Mouse (Mus musculus) lung, embryonic 14.5 days (tissue): ENCODE data around the gene Wnt7b. TPM values are rescaled to one million over a fixed set of nuclear protein-coding genes. Genes with fewer than 3 reads are reported as not detected.
A peak's percentile ranks its signal among the peaks of the same experiment; 100 is the strongest.

ENCODE experiments used
- ATAC-seq: fragments of 200-750 bp; cut with Nextera tagmentation; 2 replicates; pipeline ENCODE4 v1.8.0; 2017; ENCODE audit warnings: mild to moderate bottlenecking, moderate TSS enrichment, moderate library complexity; ENCODE audit not compliant: insufficient read depth
- DNase-seq: peaks from one replicate; pipeline ENCODE4 v3.0.0-alpha.2; 2015
- H3K27ac ChIP-seq: fragments of 300-500 bp; sonication (generic); 2 replicates; pipeline ENCODE4 v1.5.1; 2014; ENCODE audit warnings: low read depth, mild to moderate bottlenecking, moderate library complexity
- H3K27me3 ChIP-seq: fragments of 300-500 bp; sonication (generic); 2 replicates; pipeline ENCODE4 v1.6.1; 2014; ENCODE audit warnings: low read length, control low read depth; ENCODE audit not compliant: insufficient read depth
- H3K36me3 ChIP-seq: fragments of 300-500 bp; sonication (generic); 2 replicates; pipeline ENCODE4 v1.6.1; 2014; ENCODE audit warnings: control low read depth; ENCODE audit not compliant: insufficient read depth
- H3K4me1 ChIP-seq: fragments of 300-500 bp; sonication (generic); 2 replicates; pipeline ENCODE4 v1.6.1; 2014; ENCODE audit warnings: antibody characterized with exemption, control low read depth; ENCODE audit not compliant: insufficient read depth
- H3K4me2 ChIP-seq: fragments of 300-500 bp; sonication (generic); 2 replicates; pipeline ENCODE4 v1.6.1; 2014; ENCODE audit warnings: mild to moderate bottlenecking
- H3K4me3 ChIP-seq: fragments of 300-500 bp; sonication (generic); 2 replicates; pipeline ENCODE4 v1.5.1; 2014; ENCODE audit warnings: low read depth, low read length
- H3K9ac ChIP-seq: fragments of 300-500 bp; sonication (generic); 2 replicates; pipeline ENCODE4 v1.6.1; 2014
- H3K9me3 ChIP-seq: fragments of 300-500 bp; sonication (generic); 2 replicates; pipeline ENCODE4 v1.6.1; 2016; ENCODE audit warnings: low read depth, low read length, control low read depth
- CTCF ChIP-seq: IDR thresholded peaks from 2 replicates; pipeline ENCODE4 v1.5.1; 2016; ENCODE audit warnings: antibody characterized with exemption, low read depth
- WGBS: fragments of 180-500 bp; shearing (Covaris S2); extraction: QIAGEN DNeasy Blood & Tissue Kit; methylation state at CpG from one replicate; pipeline ENCODE4 v1.1.7; 2014; 5-methylcytosine and 5-hydroxymethylcytosine counted together
- polyA plus RNA-seq: library from polyadenylated mRNA; unstranded; fragments of >200 nt; fragmentation: Nextera tagmentation; extraction: Ambion mirVana; gene quantifications from 2 replicates; pipeline ENCODE4 v1.2.1, GENCODE M21; 2014

Gene Wnt7b
- polyA plus RNA-seq, 1 experiment from 2014 or later: 77.0 TPM

- Histone ChIP-seq H3K9me3 (no peaks in the 10 kb centered on the region), H3K9ac (no peak overlapping the region), H3K36me3 (no peaks in the 10 kb centered on the region), H3K27me3 (no peaks in the 10 kb centered on the region), H3K4me1 (peaks cover 12% of the 10 kb centered on the region), H3K4me2 (peak overlapping the region; percentile 44), H3K4me3 (no peak overlapping the region), H3K27ac (no peak overlapping the region)
- no peak; the same call in 1 of the 2 replicates for ATAC-seq
- DNase-seq: no peak
- no peak for TF ChIP-seq CTCF
- WGBS: 31% methylated on average over 7 of the region's 7 CpGs
Measured at GRCm38 (mm10) chr15:85600696-85601094, 18.4 kb upstream of the Wnt7b start.

DNA sequence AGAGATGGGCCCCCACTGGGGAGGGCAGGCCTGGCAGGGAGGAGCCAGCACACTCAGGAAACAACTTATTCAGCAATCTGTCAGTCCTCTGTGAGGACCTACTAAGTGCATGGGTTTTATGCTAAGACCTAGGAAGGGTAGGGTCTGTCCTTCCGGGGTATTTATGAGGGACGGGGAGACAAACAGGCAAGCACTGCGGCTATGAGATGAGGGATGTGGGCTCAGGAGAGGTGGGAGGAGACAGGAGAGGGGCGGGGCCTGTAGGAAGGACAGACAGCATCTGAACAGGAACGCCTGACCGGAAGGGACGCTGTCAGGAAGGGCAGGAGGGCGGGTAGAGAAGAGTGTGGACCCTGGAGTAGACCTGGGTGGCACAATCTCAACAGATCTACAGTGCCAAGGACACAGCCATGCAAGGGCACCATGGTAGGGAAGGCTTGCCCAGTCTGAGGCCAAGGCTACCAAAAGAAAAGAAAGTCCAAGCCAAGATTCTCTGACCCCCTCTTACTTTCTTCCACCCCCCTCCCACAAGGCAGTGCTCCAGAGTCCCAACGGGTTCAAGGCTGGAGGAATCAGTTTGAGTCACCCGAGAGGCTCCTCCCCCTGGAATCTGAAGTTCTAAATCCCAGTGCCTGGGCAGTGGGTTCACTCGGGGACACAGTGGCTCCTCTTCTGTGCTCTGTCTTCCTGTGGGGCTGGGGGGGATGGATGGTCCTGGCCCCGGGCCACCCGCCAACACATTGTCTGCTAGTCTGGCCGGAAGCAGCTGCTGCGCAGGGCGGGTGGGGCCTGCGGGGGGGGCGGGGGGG, 17.8 kb upstream of the Wnt7b start:
- peak; percentile 88 for DNase-seq
- H3K4me3 ChIP-seq: no peak overlapping the region
- H3K4me2 ChIP-seq: peak overlapping the region; percentile 44
- H3K4me1 ChIP-seq: peaks cover 8% of the 10 kb centered on the region
- peak overlapping the region; percentile 46; the same call in 1 of the 2 replicates for H3K27ac ChIP-seq
- no peaks in the 10 kb centered on the region for H3K9me3 ChIP-seq
- no peak overlapping the region for H3K9ac ChIP-seq
- TF ChIP-seq CTCF: no peak
- H3K27me3 ChIP-seq: no peaks in the 10 kb centered on the region
- H3K36me3 ChIP-seq: no peaks in the 10 kb centered on the region
- 12% methylated on average over 18 of the region's 18 CpGs for WGBS
- peak; percentile 89 for ATAC-seq

GRCm38 (mm10) chr15:85598984-85599886, 17.0 kb upstream of the Wnt7b start:
- Histone ChIP-seq H3K36me3 (no peaks in the 10 kb centered on the region), H3K4me1 (peaks cover 8% of the 10 kb centered on the region), H3K4me2 (no peak overlapping the region), H3K27ac (no peak overlapping the region), H3K9me3 (no peaks in the 10 kb centered on the region), H3K9ac (no peak overlapping the region), H3K27me3 (no peaks in the 10 kb centered on the region), H3K4me3 (no peak overlapping the region)
- peak; percentile 98 for TF ChIP-seq CTCF
- ATAC-seq (peak; percentile 6; the same call in 1 of the 2 replicates), DNase-seq (peak; percentile 86)
- 47% methylated on average over 17 of the region's 17 CpGs for WGBS

GRCm38 (mm10) chr15:85598443-85598842, 16.2 kb upstream of the Wnt7b start:
- no peak for TF ChIP-seq CTCF
- H3K27ac ChIP-seq: no peak overlapping the region
- H3K4me1 ChIP-seq: peaks cover 8% of the 10 kb centered on the region
- H3K4me2 ChIP-seq: no peak overlapping the region
- H3K4me3 ChIP-seq: no peak overlapping the region
- H3K9ac ChIP-seq: no peak overlapping the region
- WGBS: 51% methylated on average over 5 of the region's 5 CpGs
- no peaks in the 10 kb centered on the region for H3K9me3 ChIP-seq
- no peak for DNase-seq
- H3K36me3 ChIP-seq: no peaks in the 10 kb centered on the region
- H3K27me3 ChIP-seq: no peaks in the 10 kb centered on the region
- no peak for ATAC-seq

DNA sequence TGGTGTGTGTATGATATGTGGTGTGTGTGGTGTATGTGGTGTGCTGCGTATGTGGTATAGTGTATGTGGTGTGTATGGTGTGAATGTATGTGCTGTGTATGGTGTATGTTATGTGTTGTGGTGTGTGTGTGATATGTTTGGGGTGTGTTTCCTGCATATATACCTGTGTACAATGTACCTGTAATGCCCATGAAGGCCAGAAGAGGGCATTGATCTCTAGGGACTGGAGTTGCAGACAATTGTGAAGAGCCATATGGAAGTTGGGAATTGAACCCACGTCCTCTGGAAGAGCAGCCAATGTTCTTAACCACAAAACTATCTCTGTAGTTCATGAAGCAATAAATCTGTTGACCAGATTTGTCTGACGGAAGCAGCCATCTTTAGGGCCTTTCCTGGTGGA, 15.1 kb upstream of the Wnt7b start:
- peak; percentile 51 for TF ChIP-seq CTCF
- no peak overlapping the region for H3K27ac ChIP-seq
- no peak overlapping the region for H3K9ac ChIP-seq
- no peaks in the 10 kb centered on the region for H3K36me3 ChIP-seq
- no peaks in the 10 kb centered on the region; the same call in 1 of the 2 replicates for H3K9me3 ChIP-seq
- ATAC-seq (no peak), DNase-seq (no peak)
- no peaks in the 10 kb centered on the region for H3K27me3 ChIP-seq
- 61% methylated on average over 3 of the region's 3 CpGs for WGBS
- no peak overlapping the region for H3K4me3 ChIP-seq
- H3K4me1 ChIP-seq: peaks cover 8% of the 10 kb centered on the region
- no peak overlapping the region for H3K4me2 ChIP-seq

- 69% methylated on average over 4 of the region's 4 CpGs for WGBS
- no peak for ATAC-seq
- no peaks in the 10 kb centered on the region; the same call in 1 of the 2 replicates for H3K9me3 ChIP-seq
- no peak overlapping the region for H3K4me3 ChIP-seq
- TF ChIP-seq CTCF: no peak
- no peaks in the 10 kb centered on the region for H3K36me3 ChIP-seq
- H3K4me1 ChIP-seq: no peaks in the 10 kb centered on the region
- H3K9ac ChIP-seq: no peak overlapping the region
- no peak overlapping the region for H3K4me2 ChIP-seq
- no peak overlapping the region for H3K27ac ChIP-seq
- H3K27me3 ChIP-seq: no peaks in the 10 kb centered on the region
- no peak for DNase-seq
Measured at GRCm38 (mm10) chr15:85592674-85593073, 10.4 kb upstream of the Wnt7b start.

DNA sequence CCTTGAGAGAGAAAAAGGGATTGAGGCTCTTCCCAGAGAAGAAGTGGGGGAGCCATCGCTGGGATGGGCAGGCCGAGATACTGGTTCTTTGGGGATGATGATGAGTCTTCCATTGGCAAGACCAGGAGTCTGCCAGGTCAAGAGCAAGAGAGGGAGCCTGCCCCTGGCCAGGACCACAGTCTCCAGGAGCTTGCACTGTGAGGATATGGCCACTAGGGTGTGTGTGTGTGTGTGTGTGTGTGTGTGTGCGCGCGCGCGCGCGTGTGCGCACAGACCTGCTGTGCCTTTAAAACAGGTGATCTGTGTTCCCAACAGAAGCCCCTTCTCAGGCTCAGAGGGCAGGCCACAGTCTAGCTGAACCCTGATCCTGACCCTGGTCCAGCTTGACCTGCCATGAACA, 8.6 kb upstream of the Wnt7b start:
- Histone ChIP-seq H3K27ac (no peak overlapping the region), H3K9me3 (no peaks in the 10 kb centered on the region; the same call in 1 of the 2 replicates), H3K4me1 (no peaks in the 10 kb centered on the region), H3K4me3 (no peak overlapping the region), H3K4me2 (no peak overlapping the region), H3K27me3 (no peaks in the 10 kb centered on the region), H3K9ac (no peak overlapping the region), H3K36me3 (no peaks in the 10 kb centered on the region)
- ATAC-seq (no peak), DNase-seq (no peak)
- 86% methylated on average over 10 of the region's 10 CpGs for WGBS
- TF ChIP-seq CTCF: peak; percentile 17
